Mouse (Mus musculus) intestine, embryonic 14.5 days (tissue): Measurements from ENCODE around the gene Rufy2. TPM values are rescaled to one million over a fixed set of nuclear protein-coding genes. Genes with fewer than 3 reads are reported as not detected.

Experiments used
- ATAC-seq: fragments of 200-750 bp; cut with Nextera tagmentation; replicated peaks from 2 replicates; pipeline ENCODE4 v1.8.0; 2017; ENCODE audit warnings: low read depth, moderate number of reproducible peaks, moderate TSS enrichment, moderate library complexity; ENCODE audit not compliant: low FRiP score, low TSS enrichment
- DNase-seq: peaks from one replicate; pipeline ENCODE4 v3.0.0-alpha.2; 2018; ENCODE audit warnings: low spot score
- H3K27ac ChIP-seq: fragments of 300-500 bp; sonication (generic); 2 replicates; pipeline ENCODE4 v1.5.1; 2014; ENCODE audit warnings: low read depth, mild to moderate bottlenecking, control low read depth
- H3K27me3 ChIP-seq: fragments of 300-500 bp; sonication (generic); replicated peaks from 2 replicates; pipeline ENCODE4 v1.6.1; 2014; ENCODE audit warnings: low read length, control low read depth; ENCODE audit not compliant: control insufficient read depth, insufficient read depth
- H3K36me3 ChIP-seq: fragments of 300-500 bp; sonication (generic); 2 replicates; pipeline ENCODE4 v1.6.1; 2014; ENCODE audit warnings: low read length, control low read depth; ENCODE audit not compliant: control insufficient read depth, insufficient read depth
- H3K4me1 ChIP-seq: fragments of 300-500 bp; sonication (generic); replicated peaks from 2 replicates; pipeline ENCODE4 v1.6.1; 2014; ENCODE audit warnings: low read length, control low read depth, mixed read lengths; ENCODE audit not compliant: control insufficient read depth, insufficient read depth
- H3K4me2 ChIP-seq: fragments of 300-500 bp; sonication (generic); 2 replicates; pipeline ENCODE4 v1.6.1; 2014; ENCODE audit warnings: low read length
- H3K4me3 ChIP-seq: fragments of 300-500 bp; sonication (generic); 2 replicates; pipeline ENCODE4 v1.5.1; 2014; ENCODE audit warnings: low read depth, low read length, control low read depth, mixed read lengths
- H3K9ac ChIP-seq: fragments of 300-500 bp; sonication (generic); 2 replicates; pipeline ENCODE4 v1.6.1; 2014; ENCODE audit warnings: mild to moderate bottlenecking, low read length
- H3K9me3 ChIP-seq: fragments of 300-500 bp; sonication (generic); 2 replicates; pipeline ENCODE4 v1.6.1; 2016; ENCODE audit warnings: low read length, control low read depth; ENCODE audit not compliant: control insufficient read depth
- WGBS: fragments of 180-500 bp; shearing (Covaris S2); extraction: QIAGEN DNeasy Blood & Tissue Kit; methylation state at CpG from one replicate; pipeline ENCODE4 v1.1.7; 2014; 5-methylcytosine and 5-hydroxymethylcytosine counted together
- polyA plus RNA-seq: library from polyadenylated mRNA; unstranded; fragments of >200 nt; fragmentation: Nextera tagmentation; extraction: Ambion mirVana; gene quantifications from 2 replicates; pipeline ENCODE4 v1.2.1, GENCODE M21; 2014

Rufy2 gene
- polyA plus RNA-seq, 1 experiment from 2014 or later, result 20.0 TPM

DNA sequence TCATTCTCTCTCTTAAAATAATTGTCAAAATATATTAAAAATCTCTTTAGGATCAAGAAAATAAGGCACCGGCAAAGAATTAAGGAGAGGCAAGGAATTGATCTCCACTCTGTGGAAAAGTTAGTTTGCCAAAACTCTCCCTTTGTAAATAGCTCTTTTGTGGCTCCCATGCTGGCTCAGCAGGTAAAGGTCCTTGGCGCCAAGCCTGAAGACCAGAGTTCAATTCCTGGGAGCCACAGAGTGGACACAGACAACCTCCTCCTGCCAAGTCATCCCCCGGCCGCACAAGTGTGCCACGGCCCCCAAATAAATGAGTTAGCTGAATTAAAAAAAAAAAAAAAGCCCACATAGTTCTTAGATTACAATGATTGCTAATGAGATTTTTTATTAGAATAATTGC, 82.7 kb downstream of the Rufy2 start:
- no peak overlapping the region for H3K4me2 ChIP-seq
- no peaks in the 10 kb centered on the region for H3K4me1 ChIP-seq
- H3K36me3 ChIP-seq, result no peaks in the 10 kb centered on the region
- no peak overlapping the region for H3K27ac ChIP-seq
- no peak overlapping the region for H3K4me3 ChIP-seq
- DNase-seq, result no peak
- ATAC-seq, result no peak
- no peaks in the 10 kb centered on the region for H3K27me3 ChIP-seq
- WGBS, result 89% methylated on average over 5 of the region's 5 CpGs
- no peaks in the 10 kb centered on the region for H3K9me3 ChIP-seq
- no peak overlapping the region for H3K9ac ChIP-seq

DNA sequence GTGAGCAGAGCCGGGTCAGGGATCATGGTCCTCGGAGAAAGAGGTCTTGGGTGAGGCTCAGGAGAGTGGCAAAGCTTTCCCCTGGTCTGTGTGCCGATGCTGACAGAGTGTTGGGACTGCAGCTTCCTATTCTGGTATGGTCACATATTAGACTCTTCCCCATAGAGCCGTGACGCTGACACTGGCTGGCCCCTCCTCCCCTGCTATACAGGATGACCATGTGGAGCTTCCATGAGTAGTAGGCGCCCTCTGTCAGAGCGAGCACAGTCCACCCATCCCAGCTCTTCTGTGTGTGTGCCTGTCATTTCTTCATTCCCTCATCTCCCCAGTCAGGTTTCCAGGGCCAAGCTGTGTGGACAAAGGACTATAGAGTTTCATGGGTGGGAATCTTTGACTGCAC, 83.3 kb downstream of the Rufy2 start:
- Histone ChIP-seq H3K9me3 (no peaks in the 10 kb centered on the region), H3K36me3 (no peaks in the 10 kb centered on the region), H3K9ac (no peak overlapping the region), H3K27ac (no peak overlapping the region), H3K4me1 (no peaks in the 10 kb centered on the region), H3K4me3 (no peak overlapping the region), H3K27me3 (no peaks in the 10 kb centered on the region), H3K4me2 (no peak overlapping the region)
- DNase-seq, result no peak
- 80% methylated on average over 7 of the region's 7 CpGs for WGBS
- ATAC-seq, result no peak

DNA sequence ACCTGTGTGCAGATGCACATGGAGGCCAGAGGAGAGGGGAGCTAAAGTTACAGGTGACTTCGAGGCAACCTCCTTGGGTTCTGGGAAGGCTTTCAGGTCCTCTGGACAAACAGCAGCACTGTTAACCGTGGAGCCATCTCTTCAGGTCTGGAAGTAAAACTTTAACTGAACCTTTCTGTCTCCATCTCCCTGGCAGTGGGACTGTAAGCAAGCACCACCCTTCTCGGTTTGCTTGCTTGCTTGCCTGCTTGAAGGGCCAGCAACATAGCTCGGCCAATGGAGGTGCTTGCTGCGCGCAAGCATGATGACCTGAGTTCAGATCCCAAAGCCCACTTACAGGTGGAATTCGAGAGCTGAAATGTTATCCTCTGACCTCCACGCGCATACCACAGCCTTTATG, 84.5 kb downstream of the Rufy2 start:
- H3K36me3 ChIP-seq, result no peaks in the 10 kb centered on the region
- ATAC-seq, result no peak

DNA sequence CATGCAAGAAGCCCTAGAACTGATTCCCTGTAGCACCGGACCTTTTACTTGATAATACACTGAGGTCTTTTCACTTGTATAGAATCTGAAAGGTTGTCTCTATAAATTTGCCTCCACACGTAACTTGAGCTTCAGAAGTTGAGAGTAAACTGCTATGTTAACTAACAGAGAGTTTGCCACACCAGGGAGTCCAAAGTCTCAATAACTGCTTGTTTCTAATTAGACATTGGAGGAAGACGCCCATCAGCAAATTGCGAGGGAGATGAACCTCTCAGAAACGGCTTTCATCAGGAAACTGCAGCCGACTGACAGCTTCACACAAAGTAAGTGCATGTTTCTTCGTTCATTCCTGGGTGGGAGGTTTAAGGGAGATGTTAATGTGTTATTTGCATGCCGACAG, 85.5 kb downstream of the Rufy2 start:
- 64% methylated on average over 8 of the region's 8 CpGs for WGBS
- H3K9ac ChIP-seq, result no peak overlapping the region
- DNase-seq, result no peak
- no peak overlapping the region for H3K27ac ChIP-seq
- H3K4me3 ChIP-seq, result no peak overlapping the region
- 0 out of 2 replicates have a peak, but pooled peaks cover 3% of the 10 kb centered on the region for H3K9me3 ChIP-seq
- ATAC-seq, result no peak
- H3K36me3 ChIP-seq, result no peaks in the 10 kb centered on the region
- no peaks in the 10 kb centered on the region for H3K4me1 ChIP-seq
- no peak overlapping the region for H3K4me2 ChIP-seq
- H3K27me3 ChIP-seq, result no peaks in the 10 kb centered on the region

More for the DNA sequence above, 84.5 kb downstream of the Rufy2 start:
- no peaks in the 10 kb centered on the region for H3K4me1 ChIP-seq
- no peak for DNase-seq
- H3K27ac ChIP-seq, result no peak overlapping the region
- H3K27me3 ChIP-seq, result no peaks in the 10 kb centered on the region
- 0 out of 2 replicates have a peak, but pooled peaks cover 3% of the 10 kb centered on the region for H3K9me3 ChIP-seq
- no peak overlapping the region for H3K4me2 ChIP-seq
- WGBS, result 80% methylated on average over 9 of the region's 9 CpGs
- H3K4me3 ChIP-seq, result no peak overlapping the region
- H3K9ac ChIP-seq, result no peak overlapping the region

DNA sequence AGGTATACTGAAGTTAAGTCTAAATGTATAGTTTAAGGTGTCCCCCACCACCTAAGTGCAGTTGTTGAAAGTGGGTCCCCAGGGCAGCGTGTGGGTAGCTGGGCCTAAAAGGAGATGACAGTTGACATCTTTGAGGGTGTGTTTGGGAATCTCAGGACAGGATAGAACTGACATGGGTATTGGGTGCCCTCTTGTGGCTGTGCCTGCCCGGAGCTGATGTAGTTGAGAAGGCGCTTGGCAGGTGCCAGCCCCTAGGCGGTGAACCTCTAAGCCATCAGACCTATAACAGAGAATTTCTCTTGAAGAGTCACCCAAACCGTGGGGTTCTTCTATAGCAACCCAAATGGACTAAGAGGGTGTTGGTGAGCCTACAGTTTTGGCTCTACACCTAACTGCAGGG, 86.0 kb downstream of the Rufy2 start:
- Histone ChIP-seq H3K4me1 (no peaks in the 10 kb centered on the region), H3K9ac (no peak overlapping the region), H3K4me3 (no peak overlapping the region), H3K9me3 (0 out of 2 replicates have a peak, but pooled peaks cover 3% of the 10 kb centered on the region), H3K4me2 (no peak overlapping the region), H3K27me3 (no peaks in the 10 kb centered on the region), H3K36me3 (no peaks in the 10 kb centered on the region), H3K27ac (no peak overlapping the region)
- 9% methylated on average over 5 of the region's 5 CpGs for WGBS
- DNase-seq (peak; percentile 82), ATAC-seq (no peak; the same call in 1 of the 2 replicates)

Other genes starting within 250 kb of the Rufy2 start
- 122 and 136 TPM in 2 replicates for gene Ccar1, start 187.9 kb upstream of the Rufy2 start, polyA plus RNA-seq
- gene Tet1, start 71.2 kb upstream of the Rufy2 start, polyA plus RNA-seq, result 30.5 and 30.8 TPM in 2 replicates
- gene Slc25a16, start 59.6 kb upstream of the Rufy2 start, polyA plus RNA-seq, result 12.7 and 14.5 TPM in 2 replicates
- gene Dna2, start 33.2 kb upstream of the Rufy2 start, polyA plus RNA-seq, result 19.6 and 21.7 TPM in 2 replicates
- 55.8 and 60.5 TPM in 2 replicates for gene Hnrnph3, start 44.0 kb downstream of the Rufy2 start, polyA plus RNA-seq
- 1.3 and 2.5 TPM in 2 replicates for gene Pbld2, start 44.1 kb downstream of the Rufy2 start, polyA plus RNA-seq
- gene Pbld1, start 79.9 kb downstream of the Rufy2 start, polyA plus RNA-seq, result 0.95 and 1.8 TPM in 2 replicates
- 0.11 TPM in 1 of 2 replicates, not detected in the other for gene Atoh7, start 119.4 kb downstream of the Rufy2 start, polyA plus RNA-seq
- not detected in 2 replicates for gene Mypn, start 223.7 kb downstream of the Rufy2 start, polyA plus RNA-seq